Mouse (Mus musculus) layer of hippocampus, adult 9-10 months (tissue): ENCODE data around the gene Psip1.

ENCODE experiments used
- DNase-seq: peaks from one replicate; pipeline ENCODE4 v3.0.0; 2022; ENCODE audit warnings: low spot score

The Psip1 gene

GRCm38 (mm10) chr4:83417820-83418186, 68.5 kb downstream of the Psip1 start:
- no peak for DNase-seq

- DNase-seq: peak; percentile 94
These were observed 69.0 kb downstream of the Psip1 start, which contains the start of gene Snapc3 for GRCm38 (mm10) chr4:83417160-83417819. Gene Snapc3, plus strand, starts transcription at chr4:83417724.

- DNase-seq: no peak
These were observed 71.9 kb downstream of the Psip1 start for GRCm38 (mm10) chr4:83414241-83414824.

GRCm38 (mm10) chr4:83412060-83412459, 74.2 kb downstream of the Psip1 start:
- DNase-seq: no peak

GRCm38 (mm10) chr4:83409867-83410505, 76.3 kb downstream of the Psip1 start:
- no peak for DNase-seq

GRCm38 (mm10) chr4:83407688-83408087, 78.6 kb downstream of the Psip1 start:
- no peak for DNase-seq
